Comparison of ENCODE assay signal across 24 mouse cellular contexts in the genomic region with DNA sequence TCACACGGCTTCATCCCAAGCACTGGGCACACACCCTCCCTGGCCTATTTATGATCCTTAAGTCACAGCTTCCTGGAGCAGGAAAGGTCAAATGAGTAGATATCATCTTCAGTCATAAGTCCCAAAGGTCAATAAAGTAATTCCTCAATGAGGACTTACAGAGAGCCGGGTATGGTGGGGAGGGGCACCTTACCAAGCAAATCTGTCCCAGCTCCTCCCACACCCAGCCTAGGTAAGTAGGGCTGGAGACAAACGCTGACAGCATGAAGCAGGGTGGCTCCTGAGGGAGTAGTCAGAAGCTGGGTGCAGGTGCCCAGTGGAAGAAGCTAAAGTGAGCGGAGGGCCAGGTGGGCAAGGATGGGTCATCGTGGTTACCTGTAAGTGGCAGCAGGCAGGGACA. TPM values are rescaled to one million over a fixed set of nuclear protein-coding genes. Genes with fewer than 3 reads are reported as not detected.
A peak's percentile ranks its signal among the peaks of the same experiment; 100 is the strongest.
DNase-seq lines count a peak whose midpoint lies in the region; ATAC-seq and TF ChIP-seq lines count a peak whose summit lies in the region.
"Had no signal": no experiment of that assay in that cellular context is flagged by ENCODE, and none has a peak within 500 bp of the region (broad histone marks: within the 10 kb centered on the region; RNA-seq: fewer than 3 reads in every experiment).

No protein-coding gene starts in this region.

- no peak for DNase-seq in intestine, embryonic 14.5 days (ENCODE audit: low spot score)
- DNase-seq in spleen, postnatal 10 days (ENCODE audit: low spot score in 2 of 2), result no peak
- DNase-seq in lung, postnatal 14 days, result no peak
- DNase-seq: adrenal gland, postnatal 10 days; adrenal gland, postnatal 25 days; B cell, adult 2 months; cerebellum, adult 11-12 months; cerebellum, adult 2 months; cerebellum, adult 9-10 months; cerebellum, postnatal 10 days; cerebellum, postnatal 25 days had no signal

- H3K27me3 ChIP-seq in intestine, embryonic 14.5 days (replicated peaks; ENCODE audit: control insufficient read depth, insufficient read depth, low read length), result no peaks in the 10 kb centered on the region
- no peaks in the 10 kb centered on the region for H3K27me3 ChIP-seq in intestine, embryonic 16.5 days (replicated peaks; ENCODE audit: control insufficient read depth, insufficient read depth, low read length)
- no peaks in the 10 kb centered on the region for H3K27me3 ChIP-seq in small intestine, adult 2 months (ENCODE audit: control insufficient read depth, insufficient read depth, low read length)
- H3K27me3 ChIP-seq: embryonic facial prominence, embryonic 12.5 days; forebrain, embryonic 12.5 days; Patski had no signal

- no peaks in the 10 kb centered on the region for H3K9me3 ChIP-seq in intestine, embryonic 14.5 days (ENCODE audit: control insufficient read depth, low read length)
- no peaks in the 10 kb centered on the region for H3K9me3 ChIP-seq in intestine, embryonic 16.5 days (ENCODE audit: control insufficient read depth, low read length)
- H3K9me3 ChIP-seq: embryonic facial prominence, embryonic 10.5 days; embryonic facial prominence, embryonic 12.5 days; forebrain, embryonic 10.5 days; forebrain, embryonic 12.5 days; G1E had no signal

- H3K4me3 ChIP-seq in intestine, embryonic 14.5 days (ENCODE audit: low read depth, low read length), result no peak overlapping the region
- no peak overlapping the region for H3K4me3 ChIP-seq in intestine, embryonic 16.5 days (ENCODE audit: low read length)
- H3K4me3 ChIP-seq in small intestine, adult 2 months (ENCODE audit: low read depth, low read length), result no peak overlapping the region
- H3K4me3 ChIP-seq: embryonic facial prominence, embryonic 10.5 days; embryonic facial prominence, embryonic 12.5 days; forebrain, embryonic 10.5 days; forebrain, embryonic 12.5 days had no signal

- H3K4me1 ChIP-seq in intestine, embryonic 14.5 days (replicated peaks; ENCODE audit: control insufficient read depth, insufficient read depth, low read length), result 0 out of 2 replicates have a peak, but pooled peaks cover 10% of the 10 kb centered on the region
- peaks cover 28% of the 10 kb centered on the region for H3K4me1 ChIP-seq in intestine, embryonic 16.5 days (ENCODE audit: control insufficient read depth, insufficient read depth, low read length)
- peaks cover 64% of the 10 kb centered on the region for H3K4me1 ChIP-seq in small intestine, adult 2 months (ENCODE audit: control insufficient read depth, insufficient read depth, insufficient read length, low read length)

- peaks cover 65% of the 10 kb centered on the region for H3K36me3 ChIP-seq in intestine, embryonic 14.5 days (ENCODE audit: control insufficient read depth, insufficient read depth, low read length)
- H3K36me3 ChIP-seq in intestine, embryonic 16.5 days (ENCODE audit: control insufficient read depth, insufficient read depth, low read length), result peaks cover 9% of the 10 kb centered on the region
- peaks cover 39% of the 10 kb centered on the region for H3K36me3 ChIP-seq in small intestine, adult 2 months (ENCODE audit: control insufficient read depth, insufficient read depth, low read length)
- H3K36me3 ChIP-seq: G1E had no signal

- H3K4me2 ChIP-seq in intestine, embryonic 14.5 days (ENCODE audit: low read length), result no peak overlapping the region
- H3K4me2 ChIP-seq in intestine, embryonic 16.5 days (ENCODE audit: low read depth, low read length), result no peak overlapping the region
- H3K4me2 ChIP-seq: embryonic facial prominence, embryonic 12.5 days; forebrain, embryonic 12.5 days had no signal

- no peak; the same call in 1 of the 2 replicates for TF ChIP-seq POLR2A in small intestine, adult 2 months (IDR thresholded peaks at IDR 0.05; ENCODE audit: low read depth, low read length)

- ATAC-seq in intestine, embryonic 14.5 days (replicated peaks; ENCODE audit: low FRiP score, low TSS enrichment, low read depth), result peak; percentile 56
- peak; percentile 80 for ATAC-seq in intestine, embryonic 16.5 days
- no peak for ATAC-seq in erythroid progenitor cell, adult 5-6 weeks (replicated peaks; ENCODE audit: low FRiP score, poor library complexity, severe bottlenecking)
- ATAC-seq: activated CD4-positive, CD25-positive, alpha-beta regulatory T cell, adult 4 months; CD4-positive, CD25-positive, alpha-beta regulatory T cell, adult 4 months; forebrain, embryonic 14.5 days; forebrain, embryonic 16.5 days; Patski had no signal

- TF ChIP-seq CTCF in small intestine, adult 2 months (IDR thresholded peaks at IDR 0.05; ENCODE audit: extremely low read depth, insufficient read length, insufficient replicate concordance, low read depth, low read length), result no peak

- H3K9ac ChIP-seq in intestine, embryonic 14.5 days (ENCODE audit: low read length), result no peak overlapping the region
- no peak overlapping the region for H3K9ac ChIP-seq in intestine, embryonic 16.5 days (ENCODE audit: low read depth, low read length)
- H3K9ac ChIP-seq: embryonic facial prominence, embryonic 12.5 days; forebrain, embryonic 12.5 days had no signal

- no peak overlapping the region for H3K27ac ChIP-seq in intestine, embryonic 14.5 days (ENCODE audit: low read depth)
- peak overlapping the region; percentile 39 for H3K27ac ChIP-seq in intestine, embryonic 16.5 days (ENCODE audit: low read length)
- peak overlapping the region; percentile 96 for H3K27ac ChIP-seq in small intestine, adult 2 months (ENCODE audit: insufficient read depth, low read depth, low read length)
- H3K27ac ChIP-seq: embryonic facial prominence, embryonic 10.5 days; embryonic facial prominence, embryonic 12.5 days; forebrain, embryonic 10.5 days; forebrain, embryonic 12.5 days had no signal

- WGBS in intestine, embryonic 14.5 days, result 83% methylated on average over 5 of the region's 5 CpGs
- WGBS in intestine, embryonic 16.5 days, result 69% methylated on average over 5 of the region's 5 CpGs
- WGBS in small intestine, adult 2 months, result 40% methylated on average over 5 of the region's 5 CpGs

RNA-seq across cellular contexts. Expression of a gene that starts 36.3 kb away (rescaled TPM):
- polyA plus RNA-seq in intestine, embryonic 14.5 days (2014; fragmentation: Nextera tagmentation; extraction: Ambion mirVana), result 69.1 and 73.6 TPM in 2 replicates
- polyA plus RNA-seq in intestine, embryonic 16.5 days (2015; fragmentation: Nextera tagmentation; extraction: Ambion mirVana), result 45.8 and 54.8 TPM in 2 replicates
- 133 and 257 TPM in 2 replicates for polyA plus RNA-seq in small intestine, adult 2 months (2012; rRNA removed)
- 0.84 TPM in 1 of 2 replicates, not detected in the other for total RNA-seq in erythroid progenitor cell, adult 5-6 weeks (2015; ENCODE audit: low replicate concordance)
- 0.13 TPM in 1 of 2 replicates, not detected in the other for total RNA-seq in erythroid progenitor cell, adult 5-6 weeks (2017; ENCODE audit: low replicate concordance)
- polyA plus RNA-seq: G1E had no signal
